Mouse (Mus musculus) common myeloid progenitor, adult 5-6 weeks (primary cell): Measurements from ENCODE around the gene Pla2g2c. TPM values are rescaled to one million over a fixed set of nuclear protein-coding genes. Genes with fewer than 3 reads are reported as not detected.
A peak's percentile ranks its signal among the peaks of the same experiment; 100 is the strongest.

Experiments used
- ATAC-seq: replicated peaks from 2 replicates; pipeline ENCODE4 v1.8.0; 2016; ENCODE audit warnings: low read depth, mild to moderate bottlenecking, moderate TSS enrichment, inconsistent platforms; ENCODE audit not compliant: poor library complexity, severe bottlenecking
- total RNA-seq: library from RNA; stranded (forward); fragments of 200-1000, 187-1606 nt; gene quantifications from 2 replicates; pipeline ENCODE4 v1.2.3, GENCODE M21; 2017

Gene Pla2g2c
- total RNA-seq, 1 experiment from 2014 or later, result not detected

DNA sequence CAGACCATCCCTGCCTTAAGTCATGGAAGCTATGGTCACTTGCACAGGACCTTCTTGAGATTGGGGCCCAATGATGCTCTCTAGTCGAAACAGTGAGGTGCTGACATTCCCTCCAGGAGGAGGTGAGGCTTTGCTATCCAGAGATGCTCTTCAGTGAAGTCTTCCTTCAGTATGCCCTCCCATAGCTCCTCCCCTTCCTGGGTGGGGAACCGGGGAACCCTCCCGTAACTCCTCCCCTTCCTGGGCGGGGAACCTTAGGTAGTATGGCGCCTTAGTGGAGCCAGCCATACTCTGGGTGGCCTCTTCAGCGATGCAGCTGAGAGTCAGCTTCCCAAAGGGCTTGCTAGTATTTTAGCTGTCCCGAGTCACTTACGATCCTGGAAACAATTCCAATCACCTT is 18.0 kb upstream of the Pla2g2c start:
- ATAC-seq, result no peak

DNA sequence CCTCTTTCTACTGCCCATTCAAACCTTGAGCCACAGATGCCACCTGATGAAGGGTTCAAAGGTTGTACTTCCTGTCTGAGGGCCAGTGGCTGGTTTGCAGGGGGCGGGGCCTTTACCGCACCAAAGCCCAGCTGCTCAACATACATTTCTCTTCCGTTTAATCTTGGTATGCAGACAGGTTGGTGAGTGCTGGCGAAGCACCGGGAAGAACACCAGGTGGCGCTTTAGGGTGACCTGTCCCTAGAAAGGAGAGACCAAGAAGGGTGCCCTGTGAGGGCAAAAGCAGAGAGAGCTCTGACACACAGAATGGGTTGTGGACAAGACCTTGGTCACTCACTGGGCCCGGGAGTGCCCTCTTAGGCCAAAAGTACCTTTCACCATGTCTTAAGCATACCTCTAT is 16.0 kb upstream of the Pla2g2c start:
- ATAC-seq, result peak; percentile 78

DNA sequence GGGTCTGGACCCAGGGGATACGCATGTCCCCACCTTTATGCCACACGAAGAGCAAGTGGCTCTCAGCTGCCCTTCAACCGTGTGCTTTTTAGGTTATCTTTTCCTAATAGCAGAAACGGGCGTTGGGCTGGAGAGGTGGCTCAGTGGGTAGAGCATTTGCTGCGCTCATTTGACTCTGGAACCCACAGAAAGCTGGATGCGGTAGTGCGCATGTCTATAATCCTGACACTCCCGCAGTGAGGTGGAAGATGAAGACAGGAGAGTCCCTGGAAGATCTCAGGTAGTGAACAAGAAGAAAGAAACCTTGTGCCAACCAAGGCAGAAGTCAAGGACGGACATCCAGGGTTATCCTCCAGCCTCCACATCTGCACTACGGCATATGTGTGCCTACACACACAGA is 15.3 kb upstream of the Pla2g2c start:
- no peak for ATAC-seq

DNA sequence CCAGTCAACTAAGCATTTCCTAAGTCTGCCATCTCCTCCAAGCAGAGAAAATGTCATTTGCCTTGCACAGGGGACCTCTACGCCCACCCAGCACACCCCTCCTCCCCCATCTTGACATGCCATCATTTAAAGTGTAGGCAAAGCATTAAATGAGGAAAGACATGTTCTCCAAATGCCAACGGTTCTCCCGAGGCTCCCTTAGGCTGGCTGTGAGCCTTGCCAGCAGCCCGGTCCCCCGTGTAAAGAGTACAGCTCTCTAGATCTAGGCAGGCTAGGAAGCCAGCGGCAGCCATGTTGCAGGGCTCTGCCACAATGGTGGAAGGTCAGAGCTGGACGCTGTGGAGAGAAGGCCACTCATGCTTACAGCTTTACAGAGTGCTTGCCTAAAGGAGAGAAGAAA is 14.6 kb upstream of the Pla2g2c start:
- ATAC-seq, result no peak

DNA sequence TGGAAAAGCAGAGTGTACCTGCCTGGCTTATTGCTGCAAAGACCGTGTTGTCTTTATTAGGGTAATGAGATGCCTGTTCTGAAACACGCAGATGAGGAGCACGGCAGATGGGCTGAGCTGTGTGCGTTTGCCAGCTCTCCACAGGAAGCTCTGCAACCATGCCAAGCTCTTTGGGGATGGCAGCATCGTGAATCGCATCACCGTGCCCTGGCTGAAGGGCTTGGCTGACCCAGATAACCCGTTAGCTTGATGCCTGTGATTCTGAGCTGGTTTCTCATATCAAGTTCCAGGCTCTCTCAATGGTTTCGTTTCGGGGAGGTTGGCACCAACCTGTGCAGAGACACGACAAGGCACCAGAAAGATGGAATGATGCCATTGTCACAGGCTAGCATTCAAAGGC is 14.0 kb upstream of the Pla2g2c start:
- ATAC-seq, result no peak

DNA sequence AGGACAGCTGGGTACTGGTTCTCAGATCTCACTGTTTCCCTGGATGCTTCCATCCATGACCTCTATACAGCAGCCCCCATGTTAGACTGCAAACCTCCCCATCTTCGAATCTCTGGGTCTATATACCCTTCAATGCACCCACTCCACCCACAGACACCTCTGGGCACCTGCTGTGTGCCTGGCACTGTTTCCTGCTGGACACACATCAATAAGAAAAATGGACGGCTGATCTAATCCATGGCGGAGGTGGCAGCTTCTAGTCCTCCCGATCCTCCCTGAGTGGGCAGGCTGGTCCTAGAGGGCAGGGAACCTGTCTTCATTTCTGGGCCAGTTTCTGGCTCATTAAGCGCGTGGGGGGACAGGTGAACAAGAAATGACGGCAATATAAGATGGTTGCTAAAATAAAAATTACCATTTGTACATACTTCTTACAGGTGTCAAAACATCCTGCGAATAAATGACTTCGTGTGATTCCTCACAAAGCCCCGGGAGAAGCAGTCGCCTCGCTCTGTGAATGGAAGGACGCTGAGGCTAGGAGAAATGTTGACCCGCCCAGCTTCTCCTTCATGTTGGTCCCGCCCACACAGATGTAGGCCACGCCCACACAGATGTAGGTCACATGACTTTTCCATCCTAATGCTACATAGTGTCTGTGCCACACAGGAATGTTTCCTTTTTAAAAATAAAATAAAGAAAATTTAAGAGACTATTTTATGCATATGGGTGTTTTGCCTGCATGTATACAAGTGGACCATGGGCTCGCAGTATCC is 13.4 kb upstream of the Pla2g2c start:
- no peak for ATAC-seq

DNA sequence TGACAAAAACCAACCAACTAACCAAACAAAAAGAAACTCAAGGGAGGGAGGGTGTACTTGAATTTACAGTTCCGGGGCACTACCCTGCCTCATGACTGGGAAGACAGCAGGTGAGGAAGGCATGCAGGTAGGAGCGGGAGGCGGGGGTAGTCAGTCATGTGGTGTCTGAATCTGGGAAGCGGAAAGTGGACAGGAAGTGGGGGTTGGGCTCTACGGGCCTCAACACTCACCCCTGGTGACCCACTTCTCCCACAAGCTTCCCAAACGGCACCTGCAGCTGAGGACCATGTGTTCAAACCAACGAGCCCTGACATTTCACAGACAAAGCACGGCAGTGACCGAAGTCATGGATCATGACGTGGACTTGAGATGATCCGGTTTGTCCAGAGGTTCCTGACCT is 12.5 kb upstream of the Pla2g2c start:
- no peak for ATAC-seq

DNA sequence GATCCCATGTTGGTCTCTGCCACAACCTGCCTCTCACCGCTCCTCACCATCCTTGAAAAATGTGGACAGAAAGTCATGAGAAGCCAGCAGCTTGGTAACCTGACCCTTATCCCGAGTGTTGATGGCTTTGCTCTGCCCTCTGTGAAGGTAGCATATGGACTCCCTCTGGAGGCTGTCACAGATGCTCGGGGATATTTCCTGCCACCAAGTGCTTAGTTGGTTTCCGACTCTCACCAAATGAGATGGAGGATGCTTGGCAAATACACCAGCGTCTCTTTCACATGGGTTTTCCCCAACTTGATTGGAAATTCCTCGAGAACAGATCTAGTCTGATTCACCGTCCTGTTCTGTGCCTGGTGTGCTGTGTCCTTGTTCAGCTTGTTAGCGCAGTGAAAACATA is 12.0 kb upstream of the Pla2g2c start:
- no peak for ATAC-seq

DNA sequence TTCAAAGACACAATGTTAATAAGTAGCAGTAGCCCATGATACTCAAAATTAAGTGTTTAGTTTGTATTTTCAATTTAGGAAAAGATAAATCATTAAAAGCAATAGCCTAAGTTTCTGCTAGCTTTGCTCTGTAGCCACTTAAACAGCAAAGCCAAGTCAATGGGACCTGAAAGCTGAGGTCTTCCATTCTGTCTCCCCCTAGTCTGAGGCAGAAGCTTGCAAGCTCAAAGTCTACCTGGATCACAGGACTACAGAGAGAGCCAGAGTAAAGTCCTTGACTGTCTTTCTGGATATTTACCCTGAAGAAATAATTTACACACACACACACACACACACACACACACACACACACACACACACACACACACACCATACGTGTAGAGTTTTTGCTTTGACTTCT is 10.4 kb upstream of the Pla2g2c start:
- ATAC-seq, result no peak

DNA sequence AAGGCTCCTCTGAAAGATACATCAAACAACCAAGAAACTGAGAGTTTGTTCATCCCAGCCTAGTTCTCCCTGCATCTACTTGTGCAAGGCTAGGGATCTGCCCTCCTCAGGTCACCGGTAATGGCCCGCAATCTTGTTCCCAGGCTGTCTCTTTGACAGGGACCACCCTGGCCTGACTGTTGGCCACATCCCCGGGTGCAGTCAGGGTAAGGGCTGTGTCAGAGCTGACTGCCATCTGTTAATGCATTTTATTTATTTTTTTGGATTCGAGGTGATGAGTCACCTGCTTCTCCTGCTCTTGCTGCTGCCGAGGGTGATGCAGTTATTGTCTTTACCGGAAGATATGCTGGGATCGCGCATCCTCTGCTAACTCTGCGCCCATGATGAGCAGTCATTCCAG is 7.9 kb upstream of the Pla2g2c start:
- ATAC-seq, result no peak

DNA sequence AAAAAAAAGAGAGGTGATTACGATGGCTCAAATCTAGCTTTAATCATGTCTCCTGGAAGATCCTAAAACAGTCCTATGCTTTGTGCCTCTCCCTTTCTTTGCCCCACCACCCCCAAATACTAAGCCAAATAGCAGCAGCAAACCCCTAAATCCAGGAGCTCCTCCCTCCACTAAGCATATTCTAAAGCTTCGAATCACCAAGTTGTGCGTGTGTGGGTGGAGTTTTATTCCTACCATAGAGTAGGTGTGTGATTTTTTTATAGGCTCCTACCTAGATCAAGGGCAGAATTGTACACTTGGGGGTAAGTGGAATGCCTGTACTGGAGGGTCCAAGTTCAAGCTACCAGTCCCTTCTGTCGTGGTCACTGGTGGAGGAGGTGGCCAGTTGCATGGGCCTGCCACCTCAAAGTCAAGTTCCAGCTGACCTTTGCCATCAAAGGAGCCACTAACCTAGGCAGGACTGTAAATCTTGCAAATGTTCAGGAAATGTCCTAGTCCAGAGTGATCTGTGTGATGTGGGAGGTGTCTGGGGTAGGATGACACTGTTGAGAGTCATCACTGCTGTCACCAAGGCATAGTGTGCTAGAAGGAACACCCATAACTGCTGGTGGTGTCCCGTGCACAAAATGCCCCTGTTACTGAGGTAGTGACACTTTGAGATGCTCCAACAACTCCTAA is 5.9 kb upstream of the Pla2g2c start:
- no peak for ATAC-seq

DNA sequence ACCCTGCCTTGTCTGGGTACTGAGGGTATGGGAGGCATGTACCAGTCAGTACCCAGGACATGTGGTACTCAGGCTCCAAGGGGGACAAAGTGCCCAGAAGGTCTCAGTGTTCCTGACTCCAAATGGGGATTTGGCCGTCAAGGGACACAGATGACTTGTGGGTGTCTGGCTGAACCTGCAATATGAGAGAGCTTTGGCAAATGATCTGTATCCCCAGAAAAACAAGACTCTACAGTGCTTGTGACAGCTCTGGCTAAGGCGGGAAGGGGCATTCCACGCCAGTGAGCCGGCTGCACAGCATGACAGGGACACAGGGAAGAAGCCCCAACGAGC is 5.4 kb upstream of the Pla2g2c start:
- no peak for ATAC-seq

DNA sequence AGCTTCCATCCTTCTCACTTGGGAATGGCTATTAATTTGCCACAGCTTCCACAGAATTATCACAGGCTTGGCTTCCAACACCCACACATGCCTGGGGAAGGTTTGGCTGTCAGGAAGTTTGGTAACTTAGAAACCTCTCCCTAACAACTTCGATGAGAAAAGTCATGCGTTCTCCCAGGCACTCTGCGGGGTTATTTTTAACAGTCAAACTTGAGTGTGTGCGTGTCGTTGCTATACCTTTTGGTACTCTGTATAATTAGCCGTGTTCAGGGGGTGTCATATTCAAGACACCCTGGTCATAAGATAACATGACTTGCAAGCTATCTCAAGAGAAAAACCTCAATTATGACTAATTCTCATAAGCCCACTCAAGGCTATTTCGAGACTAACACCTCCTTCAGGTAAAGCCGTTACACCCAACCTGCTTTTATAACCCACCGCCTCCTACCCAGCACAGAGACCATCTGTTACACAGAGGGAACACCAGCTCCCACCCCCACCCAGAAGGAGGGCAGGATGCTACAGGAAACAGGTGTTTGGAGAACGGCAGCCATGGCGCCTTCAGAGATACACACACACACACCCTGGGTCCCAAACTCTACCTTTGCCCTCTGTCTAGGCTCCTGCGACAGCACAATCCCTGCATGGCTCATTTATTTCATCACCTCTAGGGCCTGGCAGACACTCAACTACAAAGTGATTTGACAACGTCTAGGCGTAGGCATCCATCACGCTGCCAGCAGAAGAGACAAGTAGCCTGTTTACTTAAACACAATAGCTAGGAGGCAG is 905 bp upstream of the Pla2g2c start:
- no peak for ATAC-seq

DNA sequence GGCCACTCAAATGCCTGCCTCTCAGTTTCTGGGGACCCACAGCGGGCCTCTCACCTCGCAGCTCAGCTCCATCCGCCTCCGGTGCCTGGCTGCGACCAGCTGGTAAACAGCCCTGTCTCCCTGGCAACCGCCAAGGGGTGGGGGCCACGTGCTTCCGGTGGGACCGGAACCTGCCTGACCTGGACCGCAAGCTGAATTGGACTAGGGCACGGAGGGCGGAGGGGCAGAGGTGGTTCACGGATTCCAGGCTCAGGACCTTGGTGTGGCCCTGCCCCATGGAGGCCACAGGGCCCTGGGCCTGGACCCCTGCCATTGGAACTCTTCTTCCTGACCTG is 502 bp downstream of the Pla2g2c start:
- peak; percentile 48; the same call in 1 of the 2 replicates for ATAC-seq

DNA sequence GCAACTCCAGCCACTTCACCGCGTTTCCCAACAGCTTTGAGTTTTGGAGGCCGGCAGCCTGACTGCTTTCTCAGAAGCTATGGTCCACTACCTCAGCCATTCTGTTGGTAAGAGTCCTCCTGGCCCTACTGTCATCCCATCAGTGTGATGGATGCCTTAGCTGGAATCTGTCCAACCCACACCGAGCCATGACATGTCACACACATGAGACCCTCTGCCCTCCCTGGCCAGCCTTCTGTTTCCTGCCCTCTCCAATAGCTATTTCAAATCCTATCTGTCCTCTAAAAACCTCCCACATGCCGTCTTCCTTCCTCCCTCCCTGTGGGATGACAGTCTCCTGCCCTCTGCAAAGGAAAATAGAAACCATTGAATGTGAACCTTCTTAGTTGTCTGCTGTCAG is 1.2 kb downstream of the Pla2g2c start:
- ATAC-seq, result no peak

DNA sequence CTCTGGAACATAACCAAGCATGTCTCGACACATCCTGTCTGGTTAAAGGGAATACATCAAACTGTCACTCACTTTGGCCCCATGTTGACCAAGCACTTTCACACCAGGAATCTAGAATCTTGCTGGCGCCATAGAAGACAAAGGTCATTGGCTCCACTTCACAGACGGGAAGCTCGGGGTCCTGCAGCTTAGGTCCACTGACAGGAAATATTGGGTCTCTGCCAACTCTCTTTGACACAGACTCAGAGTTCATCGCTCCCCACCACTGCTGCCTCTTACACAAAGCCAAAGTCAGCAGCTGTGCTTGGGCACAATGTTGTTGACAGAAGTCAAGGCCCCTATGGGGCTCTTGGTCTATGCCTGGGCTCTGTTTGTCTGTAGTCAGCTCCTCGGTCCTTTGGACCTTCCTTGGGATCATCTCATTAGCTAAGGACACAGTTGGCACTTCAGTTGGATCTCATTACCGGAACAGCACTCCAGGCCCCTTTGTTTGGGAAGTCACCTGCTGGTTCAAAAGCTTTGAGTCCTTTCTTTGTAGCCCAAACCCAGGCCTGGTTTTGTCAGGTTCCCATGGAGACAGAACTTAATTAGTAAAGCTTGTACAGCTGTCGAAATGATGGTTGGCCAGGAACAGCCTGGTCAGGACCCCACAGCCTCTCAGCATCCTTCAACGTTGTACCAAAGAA is 4.6 kb downstream of the Pla2g2c start:
- ATAC-seq, result no peak

DNA sequence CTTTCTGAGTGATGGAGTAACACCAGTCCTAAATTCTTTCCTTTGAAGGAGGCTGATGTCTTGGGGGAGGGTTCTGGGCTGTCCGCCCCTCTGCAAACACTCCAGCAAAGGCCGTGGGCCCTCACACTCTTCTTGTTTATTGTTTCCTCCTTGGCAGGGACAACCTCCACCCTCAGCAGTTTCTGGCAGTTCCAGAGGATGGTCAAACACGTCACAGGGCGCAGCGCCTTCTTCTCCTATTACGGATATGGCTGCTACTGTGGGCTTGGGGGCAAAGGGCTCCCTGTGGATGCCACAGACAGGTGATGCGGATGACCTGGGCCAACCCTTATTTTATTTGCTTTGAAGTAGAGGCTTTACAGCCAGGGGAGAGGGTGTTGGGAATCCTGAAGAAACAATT is 9.5 kb downstream of the Pla2g2c start:
- ATAC-seq, result no peak

DNA sequence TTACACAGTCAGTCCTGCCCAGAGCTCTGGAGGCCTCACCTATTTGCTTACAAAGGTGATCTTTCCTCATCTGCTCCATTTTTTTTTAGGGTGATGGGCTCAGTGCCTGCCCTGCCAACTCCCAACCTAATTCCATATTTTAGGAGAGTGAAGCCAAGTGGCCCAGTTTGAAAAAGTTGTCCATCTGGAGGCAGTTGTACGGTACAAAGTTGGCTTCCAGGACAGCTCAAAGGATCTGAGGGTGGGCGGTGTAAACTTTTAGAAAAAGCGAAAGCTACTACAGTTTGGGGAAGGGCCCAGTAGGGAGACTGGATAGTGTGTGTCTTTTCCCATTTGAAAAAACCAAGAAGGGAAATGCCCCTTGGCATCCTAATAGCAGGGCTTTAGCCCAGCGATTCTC is 10.3 kb downstream of the Pla2g2c start:
- no peak for ATAC-seq

DNA sequence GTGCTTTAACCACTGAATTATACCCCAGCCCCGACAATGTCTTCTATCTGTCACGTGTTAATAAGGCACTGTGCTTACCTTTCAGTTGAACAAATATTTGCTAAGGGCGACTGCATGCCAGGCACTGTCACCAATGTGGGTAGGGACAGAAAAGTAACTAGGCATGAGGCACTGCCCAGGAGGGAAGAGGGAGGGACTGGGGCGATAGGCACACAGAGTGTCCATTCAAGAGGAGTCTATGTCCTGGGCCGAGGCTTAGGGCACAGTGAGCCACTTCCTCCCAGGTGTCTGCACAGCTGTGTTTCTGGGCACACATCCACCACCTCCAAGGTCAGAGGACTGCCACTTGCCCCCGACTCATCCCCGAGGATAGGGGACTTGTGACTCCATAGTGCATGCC is 12.4 kb downstream of the Pla2g2c start, which contains the start of gene Ubxn10:
TSS of gene Ubxn10 (minus strand) at position 137 of the 400 bp plus-strand sequence.
- no peak for ATAC-seq

DNA sequence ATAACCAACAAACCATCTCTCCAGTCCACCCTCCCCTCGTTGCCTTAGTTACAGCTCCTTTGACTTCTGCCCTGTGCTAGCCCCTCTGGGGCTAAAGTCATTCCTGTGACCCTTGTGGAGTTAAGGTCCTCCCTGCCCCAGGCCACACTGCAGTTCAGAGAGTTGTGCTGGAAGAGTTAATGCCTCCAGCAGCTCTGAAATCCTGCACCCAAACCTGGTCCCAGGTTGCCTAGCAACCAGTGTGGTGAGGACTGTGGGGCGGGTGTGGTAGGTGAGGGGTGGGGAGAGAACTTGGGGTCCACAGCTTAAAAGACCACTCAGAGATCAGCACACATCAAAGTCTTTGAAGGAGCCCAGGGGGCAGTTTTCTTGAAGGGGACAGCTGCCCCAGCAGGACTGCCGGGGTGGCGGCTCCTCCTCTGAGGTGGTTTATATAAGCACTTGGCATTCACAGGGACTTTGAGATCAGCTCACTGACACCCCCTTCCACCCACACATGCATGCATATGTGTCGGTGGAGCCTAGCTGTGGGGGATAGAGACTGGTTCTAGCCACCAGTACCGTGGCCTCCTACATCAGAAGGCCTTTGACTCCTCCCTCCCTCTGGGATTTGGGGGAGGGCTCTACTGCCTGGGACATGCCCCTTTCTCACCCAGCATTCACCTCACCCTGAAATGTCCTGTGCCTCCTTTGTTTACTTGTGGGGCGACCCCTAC is 14.7 kb downstream of the Pla2g2c start:
- ATAC-seq, result no peak
